Mouse (Mus musculus) neural tube, embryonic 15.5 days (tissue): ENCODE data around the gene Anks1b. TPM values are rescaled to one million over a fixed set of nuclear protein-coding genes. Genes with fewer than 3 reads are reported as not detected.

Experiments used
- ATAC-seq: fragments of 200-750 bp; cut with Nextera tagmentation; 2 replicates; pipeline ENCODE4 v1.8.0; 2017; ENCODE audit warnings: mild to moderate bottlenecking, moderate TSS enrichment, moderate library complexity; ENCODE audit not compliant: low FRiP score
- H3K27ac ChIP-seq: fragments of 300-500 bp; sonication (generic); replicated peaks from 2 replicates; pipeline ENCODE4 v1.5.1; 2015; ENCODE audit warnings: mild to moderate bottlenecking, inconsistent platforms
- H3K27me3 ChIP-seq: fragments of 300-500 bp; sonication (generic); replicated peaks from 2 replicates; pipeline ENCODE4 v1.6.1; 2015; ENCODE audit warnings: inconsistent platforms
- H3K36me3 ChIP-seq: fragments of 300-500 bp; sonication (generic); 2 replicates; pipeline ENCODE4 v1.6.1; 2015; ENCODE audit warnings: inconsistent platforms
- H3K4me1 ChIP-seq: fragments of 300-500 bp; sonication (generic); 2 replicates; pipeline ENCODE4 v1.6.1; 2015; ENCODE audit warnings: inconsistent platforms
- H3K4me2 ChIP-seq: fragments of 300-500 bp; sonication (generic); 2 replicates; pipeline ENCODE4 v1.6.1; 2015; ENCODE audit warnings: inconsistent platforms, mild to moderate bottlenecking, moderate library complexity
- H3K4me3 ChIP-seq: fragments of 300-500 bp; sonication (generic); replicated peaks from 2 replicates; pipeline ENCODE4 v1.5.1; 2015; ENCODE audit warnings: mild to moderate bottlenecking, inconsistent platforms
- H3K9ac ChIP-seq: fragments of 300-500 bp; sonication (generic); replicated peaks from 2 replicates; pipeline ENCODE4 v1.6.1; 2015; ENCODE audit warnings: mild to moderate bottlenecking, inconsistent platforms
- H3K9me3 ChIP-seq: fragments of 300-500 bp; sonication (generic); replicated peaks from 2 replicates; pipeline ENCODE4 v1.6.1; 2016; ENCODE audit warnings: inconsistent platforms
- WGBS: fragments of 180-500 bp; shearing (Covaris S2); methylation state at CpG from one replicate; pipeline ENCODE4 v1.1.7; 2015; ENCODE audit warnings: mixed read lengths; 5-methylcytosine and 5-hydroxymethylcytosine counted together
- polyA plus RNA-seq: library from polyadenylated mRNA; unstranded; fragments of >200 nt; fragmentation: Nextera tagmentation; extraction: Ambion mirVana; gene quantifications from 2 replicates; pipeline ENCODE4 v1.2.1, GENCODE M21; 2015

Anks1b gene
- polyA plus RNA-seq, 1 experiment from 2014 or later = 76.0 TPM

GRCm38 (mm10) chr10:89872501-89873145 lies 686 bp upstream of the Anks1b start:
- Histone ChIP-seq H3K4me2 (peak overlapping the region; percentile 73), H3K9me3 (no peaks in the 10 kb centered on the region), H3K36me3 (no peaks in the 10 kb centered on the region), H3K4me3 (peak overlapping the region; percentile 83), H3K27me3 (no peaks in the 10 kb centered on the region), H3K4me1 (peaks cover 23% of the 10 kb centered on the region), H3K27ac (peak overlapping the region; percentile 98), H3K9ac (peak overlapping the region; percentile 84)
- peak; percentile 95 for ATAC-seq
- WGBS = 0% methylated on average over 11 of the region's 56 CpGs

GRCm38 (mm10) chr10:89874036-89874435 lies 727 bp downstream of the Anks1b start:
- Histone ChIP-seq H3K9ac (peak overlapping the region; percentile 84), H3K4me2 (peak overlapping the region; percentile 73), H3K27ac (peak overlapping the region; percentile 98; the same call in 1 of the 2 replicates), H3K4me3 (peak overlapping the region; percentile 83), H3K4me1 (peaks cover 23% of the 10 kb centered on the region), H3K27me3 (no peaks in the 10 kb centered on the region), H3K9me3 (no peaks in the 10 kb centered on the region), H3K36me3 (no peaks in the 10 kb centered on the region)
- ATAC-seq = no peak
- 4% methylated on average over 8 of the region's 8 CpGs for WGBS

- Histone ChIP-seq H3K9me3 (no peaks in the 10 kb centered on the region), H3K9ac (no peak overlapping the region), H3K27me3 (no peaks in the 10 kb centered on the region), H3K4me1 (no peaks in the 10 kb centered on the region), H3K4me2 (no peak overlapping the region), H3K36me3 (no peaks in the 10 kb centered on the region), H3K4me3 (no peak overlapping the region), H3K27ac (no peak overlapping the region)
- WGBS = 84% methylated on average over 8 of the region's 8 CpGs
- ATAC-seq = no peak
Measured at GRCm38 (mm10) chr10:89883561-89883960, 10.3 kb downstream of the Anks1b start.

- ATAC-seq = no peak
Measured at GRCm38 (mm10) chr10:89902720-89903337, 29.5 kb downstream of the Anks1b start.

GRCm38 (mm10) chr10:89911889-89912288 lies 38.6 kb downstream of the Anks1b start:
- 75% methylated on average over 4 of the region's 4 CpGs for WGBS
- no peak overlapping the region for H3K4me2 ChIP-seq
- H3K9me3 ChIP-seq = no peaks in the 10 kb centered on the region
- H3K9ac ChIP-seq = no peak overlapping the region
- ATAC-seq = no peak
- no peak overlapping the region for H3K4me3 ChIP-seq
- no peaks in the 10 kb centered on the region for H3K4me1 ChIP-seq
- H3K27ac ChIP-seq = no peak overlapping the region
- no peaks in the 10 kb centered on the region for H3K36me3 ChIP-seq
- H3K27me3 ChIP-seq = no peaks in the 10 kb centered on the region

More at GRCm38 (mm10) chr10:89902720-89903337, 29.5 kb downstream of the Anks1b start:
- H3K27ac ChIP-seq = no peak overlapping the region
- no peaks in the 10 kb centered on the region for H3K36me3 ChIP-seq
- H3K9ac ChIP-seq = no peak overlapping the region
- WGBS = 35% methylated on average over 7 of the region's 7 CpGs
- H3K4me3 ChIP-seq = no peak overlapping the region
- no peaks in the 10 kb centered on the region for H3K4me1 ChIP-seq
- 0 out of 2 replicates have a peak, but pooled peaks cover 3% of the 10 kb centered on the region for H3K9me3 ChIP-seq
- H3K4me2 ChIP-seq = no peak overlapping the region
- no peaks in the 10 kb centered on the region for H3K27me3 ChIP-seq

- Histone ChIP-seq H3K36me3 (no peaks in the 10 kb centered on the region), H3K9me3 (no peaks in the 10 kb centered on the region), H3K4me3 (no peak overlapping the region), H3K4me1 (0 out of 2 replicates have a peak, but pooled peaks cover 2% of the 10 kb centered on the region), H3K27me3 (no peaks in the 10 kb centered on the region), H3K4me2 (no peak overlapping the region), H3K9ac (no peak overlapping the region), H3K27ac (no peak overlapping the region)
- ATAC-seq = no peak
Measured at GRCm38 (mm10) chr10:89913174-89913573, 39.9 kb downstream of the Anks1b start.

GRCm38 (mm10) chr10:89917141-89917540 lies 43.8 kb downstream of the Anks1b start:
- WGBS = 83% methylated on average over 1 of the region's 1 CpGs
- Histone ChIP-seq H3K9ac (no peak overlapping the region), H3K4me2 (no peak overlapping the region), H3K27ac (no peak overlapping the region), H3K9me3 (no peaks in the 10 kb centered on the region), H3K36me3 (no peaks in the 10 kb centered on the region), H3K4me1 (0 out of 2 replicates have a peak, but pooled peaks cover 2% of the 10 kb centered on the region), H3K27me3 (no peaks in the 10 kb centered on the region), H3K4me3 (no peak overlapping the region)
- no peak for ATAC-seq

GRCm38 (mm10) chr10:89921965-89922364 lies 48.7 kb downstream of the Anks1b start:
- H3K4me1 ChIP-seq = 0 out of 2 replicates have a peak, but pooled peaks cover 2% of the 10 kb centered on the region
- no peak overlapping the region for H3K4me2 ChIP-seq
- ATAC-seq = no peak
- no peaks in the 10 kb centered on the region for H3K36me3 ChIP-seq
- no peak overlapping the region for H3K4me3 ChIP-seq
- peaks cover 3% of the 10 kb centered on the region; the same call in 1 of the 2 replicates for H3K9me3 ChIP-seq
- H3K27me3 ChIP-seq = no peaks in the 10 kb centered on the region
- 88% methylated on average over 4 of the region's 4 CpGs for WGBS
- no peak overlapping the region for H3K9ac ChIP-seq
- H3K27ac ChIP-seq = no peak overlapping the region

- WGBS = 80% methylated on average over 4 of the region's 4 CpGs
- H3K4me3 ChIP-seq = no peak overlapping the region
- no peaks in the 10 kb centered on the region for H3K9me3 ChIP-seq
- no peaks in the 10 kb centered on the region for H3K36me3 ChIP-seq
- no peak overlapping the region for H3K27ac ChIP-seq
- ATAC-seq = no peak
- H3K9ac ChIP-seq = no peak overlapping the region
- no peak overlapping the region for H3K4me2 ChIP-seq
- no peaks in the 10 kb centered on the region for H3K27me3 ChIP-seq
- no peaks in the 10 kb centered on the region for H3K4me1 ChIP-seq
Measured at GRCm38 (mm10) chr10:89942180-89942579, 68.9 kb downstream of the Anks1b start.

- Histone ChIP-seq H3K27ac (no peak overlapping the region), H3K4me1 (no peaks in the 10 kb centered on the region), H3K36me3 (no peaks in the 10 kb centered on the region), H3K9ac (no peak overlapping the region), H3K27me3 (no peaks in the 10 kb centered on the region), H3K9me3 (no peaks in the 10 kb centered on the region), H3K4me3 (no peak overlapping the region), H3K4me2 (no peak overlapping the region)
- WGBS = 90% methylated on average over 1 of the region's 1 CpGs
- ATAC-seq = no peak
Measured at GRCm38 (mm10) chr10:89946636-89947349, 73.5 kb downstream of the Anks1b start.

- no peaks in the 10 kb centered on the region for H3K36me3 ChIP-seq
- H3K27me3 ChIP-seq = no peaks in the 10 kb centered on the region
- H3K9me3 ChIP-seq = no peaks in the 10 kb centered on the region
- H3K27ac ChIP-seq = no peak overlapping the region
- 81% methylated on average over 4 of the region's 4 CpGs for WGBS
- no peak overlapping the region for H3K4me2 ChIP-seq
- no peak for ATAC-seq
- no peaks in the 10 kb centered on the region for H3K4me1 ChIP-seq
- H3K9ac ChIP-seq = no peak overlapping the region
- no peak overlapping the region for H3K4me3 ChIP-seq
Measured at GRCm38 (mm10) chr10:89974361-89974760, 101.1 kb downstream of the Anks1b start.

- H3K4me3 ChIP-seq = no peak overlapping the region
- no peak overlapping the region for H3K27ac ChIP-seq
- no peaks in the 10 kb centered on the region for H3K27me3 ChIP-seq
- no peaks in the 10 kb centered on the region for H3K36me3 ChIP-seq
- no peaks in the 10 kb centered on the region for H3K4me1 ChIP-seq
- WGBS = 72% methylated on average over 3 of the region's 3 CpGs
- no peaks in the 10 kb centered on the region for H3K9me3 ChIP-seq
- H3K4me2 ChIP-seq = no peak overlapping the region
- ATAC-seq = peak; percentile 72; the same call in 1 of the 2 replicates
- H3K9ac ChIP-seq = no peak overlapping the region
Measured at GRCm38 (mm10) chr10:89975431-89975841, 102.1 kb downstream of the Anks1b start.
